Mouse (Mus musculus) kidney, postnatal 36 days (tissue): Measurements from ENCODE around the gene Bco2.

Source experiments
- DNase-seq, 2 experiments: peaks; one replicate each; pipeline ENCODE4 v3.0.0; 2021 to 2022; ENCODE audit warnings: mixed read lengths in 2 of 2

The Bco2 gene

DNA sequence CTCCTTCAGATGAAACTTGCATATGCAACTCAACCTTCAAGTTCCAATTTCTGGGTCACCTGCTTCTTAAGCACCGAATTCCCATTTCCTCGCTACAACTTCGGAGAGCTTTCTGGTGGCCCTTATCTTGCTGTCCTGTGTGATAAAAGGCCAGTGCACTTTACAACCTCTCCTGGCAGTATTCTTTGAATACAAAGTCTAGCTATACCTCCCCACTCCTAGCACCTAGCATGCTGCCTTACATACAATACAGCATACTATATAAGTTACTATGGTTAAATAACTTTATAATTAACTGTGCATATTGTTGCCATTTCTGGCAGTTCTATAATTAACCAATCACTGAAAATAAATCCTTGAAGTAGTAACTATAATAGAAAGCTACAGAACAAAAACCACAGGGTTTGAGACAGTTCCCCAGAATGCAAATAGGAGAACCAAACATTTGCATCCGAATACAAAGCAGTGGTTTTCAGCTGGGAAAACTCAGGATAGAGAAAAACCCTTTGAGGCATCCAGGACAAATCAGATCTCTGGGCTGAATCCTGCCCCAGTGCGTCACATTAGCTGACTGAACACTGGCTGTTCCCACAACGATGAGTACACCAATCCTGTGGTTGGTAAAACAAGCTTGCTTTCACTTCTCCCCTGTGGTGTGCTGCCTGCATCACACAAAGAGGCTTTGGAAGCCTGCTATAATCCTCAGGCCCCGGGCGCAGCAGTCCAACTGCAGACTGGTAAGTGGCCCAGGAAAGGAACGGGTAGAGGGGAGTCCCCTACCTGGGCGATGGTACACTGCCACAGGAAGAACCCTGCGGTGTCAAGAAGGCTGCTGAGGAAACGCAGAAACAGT is 514 bp downstream of the Bco2 start, which contains the start of gene Il18:
Gene Il18 (plus strand): TSS at position 587 of the 853 bp plus-strand sequence.
- DNase-seq, result peak; percentile 29 to 55

DNA sequence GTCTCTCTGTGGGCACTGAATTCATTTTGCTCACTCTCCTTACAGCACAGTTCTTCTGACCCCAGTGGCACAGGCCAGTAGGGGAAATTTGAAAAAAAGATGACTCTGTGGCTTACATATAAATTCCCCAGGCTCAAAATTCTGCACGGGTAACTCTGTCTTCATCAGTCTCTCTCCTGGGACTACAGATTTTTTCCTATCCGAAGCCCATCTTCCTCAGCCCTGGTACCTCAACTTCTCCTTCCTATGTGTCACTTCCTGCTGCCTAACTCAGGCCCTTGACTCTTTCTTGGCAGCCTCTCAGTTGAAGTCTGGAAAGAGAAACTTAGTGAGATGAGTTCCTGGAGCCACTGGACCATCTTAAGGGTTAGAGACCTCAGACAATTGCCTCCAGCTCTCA is 1.4 kb downstream of the Bco2 start:
- DNase-seq, result no peak

DNA sequence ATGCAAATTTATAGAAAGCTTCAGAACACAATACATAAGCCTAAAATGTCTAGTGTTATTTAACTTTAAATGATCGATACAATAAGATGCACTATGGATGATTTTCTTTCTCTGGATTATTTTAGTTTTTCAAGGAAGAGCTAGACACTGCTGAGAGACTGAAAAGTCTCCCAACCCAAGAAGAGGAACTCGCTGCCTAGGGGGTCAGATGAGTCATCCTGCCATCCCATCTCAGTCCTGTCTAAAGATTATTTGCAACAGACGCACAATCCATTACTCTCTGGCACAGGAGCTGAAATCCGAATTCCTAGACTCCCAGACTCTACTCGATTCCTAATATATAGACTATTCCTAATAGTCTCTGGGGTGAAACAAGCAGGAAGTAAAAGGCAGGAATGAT is 2.8 kb downstream of the Bco2 start:
- no peak for DNase-seq

DNA sequence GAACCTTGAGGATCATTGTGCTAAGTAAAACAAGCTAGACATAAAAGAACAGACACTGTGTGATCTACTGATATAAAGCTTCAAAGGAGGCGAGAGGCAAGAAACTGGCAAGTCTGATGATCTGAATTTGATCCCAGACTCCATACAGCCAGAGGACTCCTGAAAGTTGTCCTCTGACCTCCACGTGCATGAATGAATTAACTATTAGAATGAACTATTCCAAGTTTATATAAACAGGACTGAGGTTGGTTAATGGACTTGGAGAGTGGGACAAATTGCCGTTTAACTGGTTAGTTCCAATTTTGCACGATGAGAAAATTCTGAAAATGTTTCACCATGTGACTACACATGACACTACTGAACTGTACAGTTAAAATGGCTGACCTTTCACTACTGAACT is 6.0 kb downstream of the Bco2 start:
- DNase-seq, result peak in 1 of 2 experiments; percentile 35

DNA sequence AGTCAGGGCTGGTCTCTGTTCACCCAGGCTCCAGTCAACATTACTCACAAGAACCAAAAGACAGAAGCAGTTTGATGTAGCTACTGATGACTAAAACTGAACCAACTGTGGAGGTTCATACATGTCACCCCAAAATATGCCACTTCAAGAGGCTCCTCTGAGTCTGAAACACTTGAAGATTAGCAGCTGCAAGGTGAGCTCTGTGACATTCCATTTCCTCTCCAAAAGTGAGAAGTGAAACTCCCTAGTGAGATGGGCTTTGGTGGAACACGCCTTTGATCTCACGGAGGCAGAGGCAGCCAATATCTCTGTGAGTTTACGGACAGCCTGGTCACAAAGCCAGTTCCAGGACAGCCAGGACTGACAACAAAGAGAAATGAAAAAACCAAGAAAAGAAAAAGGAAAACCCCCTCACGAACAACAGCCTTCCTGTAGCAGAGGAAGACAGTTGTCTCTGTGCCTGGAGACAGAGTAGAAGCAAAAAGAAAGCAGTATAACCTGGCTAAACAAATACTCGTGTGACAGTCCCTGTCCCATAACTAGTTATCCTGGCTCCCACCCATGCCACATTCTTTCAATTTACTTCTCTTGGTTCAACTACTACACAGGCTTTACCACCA is 7.0 kb downstream of the Bco2 start:
- no peak for DNase-seq

DNA sequence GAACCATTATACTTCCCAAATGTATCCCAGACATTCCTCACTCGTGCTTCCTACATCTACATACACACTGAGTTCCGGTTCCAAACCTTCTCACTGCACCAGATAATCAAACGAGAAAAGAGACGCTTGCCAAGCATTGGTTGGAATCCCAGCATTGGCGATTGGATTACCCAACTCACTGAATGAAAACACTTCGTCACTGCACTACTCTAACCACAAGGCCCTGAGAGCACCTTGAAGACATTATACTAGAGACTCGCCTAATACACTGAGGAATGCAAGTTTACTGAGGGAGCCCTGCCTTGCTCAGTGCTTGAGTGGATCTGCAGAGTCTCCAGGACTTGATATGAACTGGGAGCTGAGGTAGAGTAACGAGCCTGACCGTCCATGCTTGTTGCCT is 12.6 kb downstream of the Bco2 start:
- no peak for DNase-seq

DNA sequence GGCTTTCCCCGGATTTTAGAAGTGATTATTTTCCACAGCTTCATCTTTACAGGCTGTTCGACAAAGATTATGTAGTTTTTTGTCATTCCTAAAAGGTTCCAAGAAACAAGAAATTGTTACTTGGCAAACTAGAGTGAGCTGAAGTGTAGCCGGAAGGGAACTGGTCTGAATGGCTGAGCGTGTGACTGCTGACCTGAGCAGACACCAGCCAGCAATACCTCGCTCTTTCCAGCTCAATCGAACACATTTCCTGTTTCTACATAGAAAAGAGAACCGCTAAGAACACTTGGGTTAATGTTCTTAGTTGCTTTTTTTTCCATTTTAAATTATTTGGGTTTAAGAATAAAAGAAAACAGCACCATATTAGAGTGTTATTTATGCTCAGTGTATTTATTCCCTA is 14.8 kb downstream of the Bco2 start:
- DNase-seq, result no peak

DNA sequence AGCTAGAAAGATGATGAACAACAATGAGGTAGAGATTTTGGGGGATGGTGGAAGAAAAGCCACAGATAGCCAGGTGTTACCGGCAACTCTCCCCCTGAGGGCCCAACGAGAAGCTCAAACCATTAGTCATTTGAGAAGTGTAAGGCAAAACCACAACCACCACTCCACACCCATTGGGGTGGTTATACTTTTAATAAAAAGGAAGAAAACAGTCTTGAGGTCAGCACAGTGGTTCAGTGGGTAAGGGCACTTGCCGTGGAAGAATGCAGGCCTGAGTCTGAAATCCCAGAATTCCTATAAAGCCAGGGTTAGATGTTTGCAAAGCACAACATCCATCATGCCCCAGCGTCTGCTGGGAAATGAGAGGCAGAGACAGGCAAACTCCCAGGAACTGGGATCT is 17.7 kb downstream of the Bco2 start:
- no peak for DNase-seq

DNA sequence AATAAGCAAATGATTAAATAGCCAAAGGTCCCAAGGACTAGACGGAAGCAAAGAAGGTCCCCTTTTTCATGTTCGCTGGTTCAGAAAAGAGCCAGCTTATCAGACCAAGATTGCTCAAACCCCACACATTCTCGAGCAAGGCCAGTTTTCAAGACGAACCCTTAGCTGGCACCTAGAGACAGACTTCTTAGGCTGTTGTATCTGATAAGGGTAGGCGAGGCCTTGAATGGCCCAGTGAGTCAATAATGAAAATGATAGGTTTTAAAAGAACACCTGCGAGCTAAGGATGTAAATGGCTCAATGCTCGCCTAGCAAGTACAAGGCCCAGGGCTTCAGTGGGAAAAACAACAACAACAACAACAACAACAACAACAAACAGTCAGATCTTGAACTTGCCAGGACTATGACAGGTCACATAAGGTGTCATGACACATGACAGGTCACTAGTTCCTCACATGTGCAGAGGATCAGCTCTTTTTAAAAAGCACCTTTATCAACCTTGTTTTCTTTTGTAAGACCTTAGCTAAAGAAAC is 18.3 kb downstream of the Bco2 start:
- no peak for DNase-seq

DNA sequence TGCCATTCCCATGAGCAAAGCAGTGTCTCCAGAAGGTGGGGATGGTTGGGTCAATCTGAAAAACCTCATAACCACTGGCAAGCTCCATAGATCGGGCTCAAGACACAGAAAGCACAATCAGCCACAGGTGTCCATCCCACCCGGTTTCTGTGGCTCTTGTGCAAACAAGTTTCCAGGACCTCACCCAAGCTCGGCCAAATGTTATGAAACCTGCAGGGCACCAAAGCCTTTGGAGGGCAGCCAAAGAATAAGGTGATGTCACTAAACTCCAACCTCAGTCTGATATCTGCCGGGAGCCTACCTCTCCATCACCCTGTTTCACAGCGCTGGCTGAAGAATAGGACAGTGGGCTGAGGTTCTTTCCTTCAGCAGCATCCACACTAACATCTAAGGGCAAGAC is 19.1 kb downstream of the Bco2 start:
- peak; percentile 29 to 41 for DNase-seq

DNA sequence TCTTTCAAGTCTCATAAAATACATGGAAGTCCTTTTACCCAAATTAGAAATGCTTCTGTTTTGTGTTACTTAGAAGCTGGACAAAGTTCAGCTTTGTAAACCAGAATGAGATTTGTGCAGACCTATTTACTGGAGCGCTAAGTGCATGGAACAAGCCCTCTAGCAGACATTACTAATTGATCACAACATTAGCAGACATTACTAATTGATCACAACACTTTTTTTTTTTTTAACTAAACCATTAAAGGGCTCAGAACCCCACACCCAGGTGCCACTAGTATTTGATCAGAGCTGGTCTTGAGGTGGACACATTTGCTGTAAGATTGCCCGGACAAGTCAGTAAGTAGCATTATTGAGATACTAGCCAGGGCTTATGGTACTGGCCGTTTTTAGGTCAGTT is 21.2 kb downstream of the Bco2 start:
- peak in 1 of 2 experiments; percentile 53 for DNase-seq

DNA sequence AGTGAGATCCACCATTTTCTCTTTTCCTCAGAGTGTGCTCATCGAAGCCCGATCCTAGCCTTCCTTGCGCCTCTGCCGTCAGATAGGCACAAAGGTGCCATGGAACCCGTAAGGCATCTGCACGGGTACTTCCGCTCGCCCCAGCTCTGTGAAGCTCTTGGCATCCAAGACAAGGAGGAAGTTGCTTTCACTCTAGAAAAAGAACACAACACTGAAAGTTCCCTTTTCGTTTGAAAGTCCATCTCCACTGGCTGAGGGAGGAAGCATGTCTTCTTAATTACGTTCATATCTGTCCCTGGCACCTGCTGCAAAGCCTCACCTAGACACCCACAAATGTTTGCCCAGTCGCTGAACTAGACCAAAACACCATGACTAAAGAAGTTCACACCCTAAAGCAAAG is 21.7 kb downstream of the Bco2 start:
- peak in 1 of 2 experiments; percentile 43 for DNase-seq

DNA sequence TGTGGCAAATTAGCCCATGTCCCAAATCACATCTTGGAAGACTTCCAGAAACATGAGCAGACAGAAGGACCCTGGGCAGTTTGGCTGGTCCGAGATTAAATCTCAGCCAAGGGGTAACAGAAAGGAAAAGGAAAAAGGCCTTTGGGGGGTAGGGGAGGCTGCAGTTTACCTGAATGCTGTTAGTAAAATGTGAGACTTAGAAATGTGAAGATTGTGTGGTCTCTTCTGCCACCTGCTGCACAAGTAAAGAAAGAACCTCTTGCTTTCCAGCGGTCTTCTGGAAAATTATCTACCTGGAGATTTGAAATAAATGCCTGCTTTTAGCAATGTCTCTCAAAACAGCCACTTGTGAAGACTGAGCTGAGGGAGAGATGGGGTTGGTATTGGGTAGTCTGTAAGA is 24.1 kb downstream of the Bco2 start:
- DNase-seq, result peak; percentile 25 to 60

DNA sequence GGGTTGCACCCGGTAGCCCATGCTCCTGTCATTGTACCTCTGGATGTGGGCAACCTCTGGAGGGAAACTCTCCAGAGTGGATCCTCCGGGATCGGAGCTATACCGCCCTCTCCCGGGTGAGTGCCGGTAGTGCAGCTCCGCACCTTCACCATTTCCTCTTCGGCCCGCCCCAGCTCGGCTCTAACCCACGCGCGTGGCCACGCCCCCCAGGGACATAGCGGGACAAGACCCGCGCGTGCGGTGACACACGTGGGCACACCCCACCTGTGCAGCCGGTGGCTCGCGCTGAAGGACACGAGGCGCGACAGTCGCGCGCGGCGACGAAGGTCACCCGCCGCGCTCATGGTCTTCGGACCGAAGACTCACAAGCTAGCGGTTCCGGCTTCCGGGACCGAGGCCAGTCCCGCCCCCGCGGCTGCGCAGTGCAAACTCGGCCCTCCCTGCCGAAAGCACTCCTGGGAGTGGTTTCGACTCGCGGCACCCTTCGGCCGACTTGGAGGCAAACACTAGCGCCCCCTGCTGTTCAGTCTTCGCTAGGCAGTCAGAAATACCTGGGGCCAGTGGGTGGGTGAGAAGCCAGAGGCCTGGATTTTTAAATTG is 26.6 kb downstream of the Bco2 start, which contains the start of gene Pts:
Gene Pts (minus strand): TSS at position 432 of the 600 bp plus-strand sequence.
- peak; percentile 98 to 99 for DNase-seq

DNA sequence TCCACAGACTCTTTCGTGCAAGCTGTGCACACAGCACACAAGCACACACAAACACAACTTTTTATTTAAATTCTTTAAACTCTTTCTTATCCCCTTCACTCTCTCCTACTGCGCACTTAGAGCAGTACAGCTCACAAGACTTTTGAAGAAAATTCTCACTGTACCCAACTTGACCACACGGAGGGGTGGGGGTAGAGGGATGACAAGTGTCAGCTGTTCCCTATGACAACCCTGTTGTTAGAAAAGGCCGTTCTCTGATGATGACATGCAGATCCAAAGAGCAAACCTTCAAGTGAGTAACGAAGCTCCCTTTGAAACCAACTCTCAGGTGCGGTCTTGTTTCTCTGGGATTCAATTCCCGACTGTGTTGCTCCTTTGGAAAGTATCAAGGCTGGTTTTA is 27.1 kb downstream of the Bco2 start:
- DNase-seq, result no peak

DNA sequence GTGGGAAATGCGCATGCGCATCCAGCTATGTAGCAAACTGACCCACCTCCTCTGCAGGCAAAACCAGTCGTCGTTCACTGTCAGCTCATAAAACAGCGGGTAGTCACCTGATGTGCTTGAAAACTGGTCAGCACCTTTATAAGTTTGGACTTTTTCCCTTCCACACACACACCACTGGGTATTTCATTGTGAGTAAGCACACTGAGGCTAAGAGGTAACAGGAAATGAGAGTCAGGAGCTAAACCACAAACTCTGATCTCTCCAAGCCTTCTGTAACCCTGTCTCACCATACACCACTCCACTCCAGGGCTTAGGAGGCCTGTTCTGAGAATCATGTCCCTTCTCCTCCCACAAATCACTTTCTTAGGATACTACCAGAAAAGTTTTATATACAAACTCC is 29.4 kb downstream of the Bco2 start:
- no peak for DNase-seq

DNA sequence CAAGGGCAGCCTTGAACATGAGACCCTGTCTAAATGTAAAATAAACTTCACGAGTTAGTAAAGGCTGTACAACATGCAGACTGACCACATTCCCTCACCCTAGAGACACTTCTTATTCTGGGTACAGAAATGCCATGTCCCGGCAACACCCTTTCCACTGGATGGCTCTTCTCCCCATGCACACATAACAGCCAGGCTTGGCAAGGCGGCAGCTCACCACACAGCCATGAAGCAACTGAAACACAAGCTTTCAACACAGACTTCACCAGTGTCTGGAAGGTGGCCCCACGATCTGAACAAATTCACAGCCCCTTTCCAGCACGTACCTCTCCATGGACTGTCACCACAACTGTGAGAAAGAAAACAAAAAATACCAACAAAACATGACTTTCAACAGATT is 30.0 kb downstream of the Bco2 start:
- no peak for DNase-seq

DNA sequence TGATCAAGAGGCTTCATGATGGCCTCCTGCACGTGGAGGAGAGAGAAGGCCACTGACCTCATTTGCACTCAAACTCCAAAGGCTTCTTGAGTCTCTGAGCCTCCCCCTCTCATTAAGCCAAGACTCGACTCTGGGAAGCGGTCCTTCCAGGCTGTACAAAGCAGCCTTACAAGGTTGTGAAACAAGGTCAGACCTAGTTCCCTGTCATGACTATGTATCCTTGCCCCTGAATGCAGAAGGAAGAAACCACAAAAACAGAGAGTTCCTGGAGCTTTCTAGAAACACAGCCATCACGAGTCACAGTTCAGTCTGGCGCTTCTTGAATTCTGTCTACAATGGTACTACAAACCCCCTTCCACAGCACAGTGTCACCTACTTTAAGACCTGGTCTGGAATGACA is 32.4 kb downstream of the Bco2 start:
- DNase-seq, result no peak

DNA sequence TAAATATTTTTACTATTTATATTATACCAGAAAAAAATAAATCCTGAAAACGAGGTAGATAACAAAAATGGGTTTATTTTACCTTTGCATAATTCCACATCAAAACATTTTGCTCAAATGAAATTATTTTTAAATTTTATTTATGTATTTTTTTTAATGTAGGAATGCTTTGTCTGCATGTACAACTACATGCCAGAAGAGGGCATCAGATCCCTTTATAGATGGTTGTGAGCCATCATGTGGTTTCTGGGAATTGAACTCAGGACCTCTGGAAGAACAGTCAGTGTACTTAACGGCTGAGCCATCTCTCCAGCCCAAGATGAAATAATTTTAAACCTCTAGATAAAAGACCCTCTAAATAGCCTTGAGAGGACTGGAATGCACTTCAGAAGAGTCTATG is 33.4 kb downstream of the Bco2 start:
- DNase-seq, result no peak

DNA sequence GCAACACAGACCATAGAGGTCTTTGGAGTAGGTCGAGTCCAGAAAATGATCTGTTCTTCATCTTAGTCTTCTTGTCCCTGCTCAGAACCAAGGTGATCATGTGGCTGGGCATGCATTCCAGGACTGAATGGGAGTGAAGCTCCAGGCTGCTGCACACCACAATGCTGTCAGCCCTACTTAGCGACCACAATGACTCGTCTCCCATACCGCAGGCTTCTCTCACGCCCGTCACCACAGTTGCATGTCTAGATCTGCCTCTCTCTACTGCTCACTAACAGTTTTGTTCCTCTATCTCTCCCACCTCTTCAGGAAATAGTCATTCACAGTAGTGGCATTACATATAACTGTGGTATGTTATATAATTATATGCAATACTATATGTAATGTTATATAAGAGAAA is 34.2 kb downstream of the Bco2 start:
- no peak for DNase-seq

DNA sequence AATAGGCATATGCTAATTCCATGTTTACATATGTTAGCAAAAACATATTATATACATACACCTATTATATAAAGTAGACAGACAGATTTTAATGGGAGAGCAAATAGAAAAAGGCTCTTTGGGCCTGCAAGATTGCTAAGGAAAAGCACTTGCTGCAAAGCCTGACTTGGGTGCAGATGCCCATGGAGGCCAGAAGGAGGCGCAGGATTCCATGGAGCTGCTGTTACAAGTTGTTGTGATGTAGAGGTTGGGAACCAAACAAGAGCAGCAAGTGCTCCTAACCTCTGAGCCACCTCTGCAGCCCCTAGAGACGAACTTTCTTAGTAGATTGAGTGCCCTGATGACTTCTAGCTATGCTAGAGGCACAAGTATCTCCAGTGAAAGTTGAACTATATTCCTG is 36.2 kb downstream of the Bco2 start:
- DNase-seq, result peak in 1 of 2 experiments; percentile 59

DNA sequence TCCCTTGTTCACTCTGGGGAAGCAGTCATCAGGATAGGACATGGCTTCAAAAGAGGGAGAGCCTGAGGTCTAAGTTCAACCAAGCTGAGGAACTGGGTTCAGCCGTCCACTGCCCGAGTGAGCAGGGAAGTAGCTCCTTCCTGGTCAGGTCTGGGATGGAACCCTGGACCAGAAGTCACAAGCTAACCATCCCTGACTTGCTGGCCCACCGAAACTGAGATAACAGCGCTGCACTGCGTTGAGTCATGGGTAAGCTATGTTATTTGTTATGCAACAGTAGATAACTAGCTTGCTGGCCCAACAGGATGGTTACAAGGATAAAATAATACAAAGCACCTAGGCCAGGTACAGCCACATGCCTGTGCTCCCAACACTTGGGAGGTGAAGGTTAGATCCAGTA is 39.5 kb downstream of the Bco2 start:
- DNase-seq, result no peak

DNA sequence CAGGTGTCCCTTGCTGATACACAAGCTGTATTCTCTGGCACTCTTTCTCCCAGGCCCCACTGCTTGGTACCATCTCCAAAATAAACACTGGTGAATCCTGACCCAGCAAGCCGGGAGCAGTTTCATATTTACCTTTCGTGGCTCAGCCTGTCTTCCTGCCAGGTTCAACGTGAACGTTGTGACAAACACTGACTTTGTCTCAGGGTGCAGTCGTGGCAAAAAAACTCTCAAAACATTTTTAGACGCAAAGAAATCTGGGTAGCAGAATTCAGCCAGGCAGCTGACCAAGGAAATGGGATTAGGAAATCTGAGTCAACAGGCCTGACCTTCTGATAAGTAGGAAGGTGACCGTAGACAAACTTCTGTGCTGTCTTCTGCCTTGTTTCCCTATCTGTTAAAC is 47.4 kb downstream of the Bco2 start:
- no peak for DNase-seq

DNA sequence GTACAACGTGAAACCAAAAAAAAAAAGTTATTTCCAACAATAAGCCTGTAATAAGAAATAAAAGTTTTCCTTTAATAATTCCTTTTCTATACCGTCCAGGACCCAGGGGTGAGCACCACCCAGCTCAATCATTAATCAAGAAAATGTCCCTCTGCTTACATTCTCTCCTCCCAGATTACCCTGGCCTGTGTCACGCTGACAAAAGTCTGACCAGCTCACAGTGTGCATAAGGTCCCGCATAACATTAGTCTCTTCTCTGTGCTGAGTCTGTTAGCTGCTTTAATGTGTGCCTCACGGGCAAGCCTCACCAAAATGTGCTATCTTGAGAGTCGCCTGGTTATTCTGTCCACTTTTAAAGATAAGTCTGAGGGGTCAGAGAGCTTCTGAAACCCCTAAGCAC is 49.6 kb downstream of the Bco2 start:
- DNase-seq, result no peak
